Mouse (Mus musculus) liver, embryonic 14.5 days (tissue): ENCODE measurements at regions not wholly inside any gene's neighbourhood (a gene's known extent, or its start where the extent isn't known, plus 50 kb on each side); places are given as distances from the start of the nearest gene placed in this dataset.

Experiments used
- CTCF ChIP-seq: IDR thresholded peaks from 2 replicates; pipeline ENCODE4 v1.5.1; 2016; ENCODE audit warnings: antibody characterized with exemption, low read depth, control low read depth
- EP300 ChIP-seq: IDR thresholded peaks from 2 replicates; pipeline ENCODE4 v1.6.1; 2016; ENCODE audit warnings: antibody characterized with exemption, low read depth

DNA sequence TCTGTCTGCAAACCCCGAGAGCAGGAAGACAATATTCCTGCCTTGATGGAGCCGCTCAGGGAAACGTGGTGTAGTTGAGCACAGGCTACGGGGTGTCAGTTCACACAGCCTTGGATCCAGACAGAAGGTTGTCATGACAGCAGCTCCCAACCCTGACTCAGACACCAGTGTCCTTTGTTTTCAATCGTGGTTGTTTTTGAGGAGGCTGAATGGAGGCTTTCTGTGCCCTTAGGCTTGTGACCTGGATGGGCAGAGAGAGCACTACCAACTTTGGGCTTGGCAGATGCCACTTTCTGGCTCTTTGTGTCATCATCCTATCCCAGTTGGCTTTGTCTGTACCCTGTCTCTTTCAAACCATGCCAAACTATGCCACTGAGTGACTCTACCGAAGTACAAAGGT is 57.8 kb upstream of the Zfp706 start:
- TF ChIP-seq CTCF = no peak
- no peak for TF ChIP-seq EP300
